Mouse (Mus musculus): ENCODE measurements around the gene Adam21.

DNA sequence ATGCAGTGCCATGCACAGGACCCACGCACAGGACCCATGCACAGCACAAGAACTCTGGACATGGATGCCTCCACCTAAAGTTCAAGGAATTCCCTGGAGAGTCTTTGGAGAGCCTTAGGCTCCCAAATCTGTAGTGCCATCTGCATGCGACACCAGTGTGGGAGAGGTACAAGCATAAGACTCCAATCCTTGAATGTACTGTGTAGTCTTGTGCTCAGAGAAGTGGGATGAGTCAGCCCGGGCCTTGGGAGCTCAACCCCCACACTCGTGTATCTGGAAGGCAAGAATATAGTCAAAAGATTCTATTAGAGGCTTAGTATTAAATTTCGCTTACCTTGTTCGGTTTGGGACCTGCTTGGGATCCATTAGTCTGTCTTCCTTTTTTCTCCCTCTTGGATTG lies 47.5 kb upstream of the Adam21 start:
- no peak for TF ChIP-seq CTCF (IDR thresholded peaks at IDR 0.05; ENCODE audit: borderline replicate concordance, extremely low read depth, insufficient read depth, insufficient read length)
- no peak for TF ChIP-seq POLR2A (IDR thresholded peaks at IDR 0.05; ENCODE audit: borderline replicate concordance, extremely low read depth, insufficient read depth, insufficient read length, poor library complexity, severe bottlenecking)
